Mouse (Mus musculus): ENCODE results near the gene Kcnq2. TPM values are rescaled to one million over a fixed set of nuclear protein-coding genes. Genes with fewer than 3 reads are reported as not detected.

Kcnq2 gene
- 0.42 and 0.59 TPM in 2 replicates for polyA plus RNA-seq (2015; fragmentation: Nextera tagmentation; extraction: Ambion mirVana)

DNA sequence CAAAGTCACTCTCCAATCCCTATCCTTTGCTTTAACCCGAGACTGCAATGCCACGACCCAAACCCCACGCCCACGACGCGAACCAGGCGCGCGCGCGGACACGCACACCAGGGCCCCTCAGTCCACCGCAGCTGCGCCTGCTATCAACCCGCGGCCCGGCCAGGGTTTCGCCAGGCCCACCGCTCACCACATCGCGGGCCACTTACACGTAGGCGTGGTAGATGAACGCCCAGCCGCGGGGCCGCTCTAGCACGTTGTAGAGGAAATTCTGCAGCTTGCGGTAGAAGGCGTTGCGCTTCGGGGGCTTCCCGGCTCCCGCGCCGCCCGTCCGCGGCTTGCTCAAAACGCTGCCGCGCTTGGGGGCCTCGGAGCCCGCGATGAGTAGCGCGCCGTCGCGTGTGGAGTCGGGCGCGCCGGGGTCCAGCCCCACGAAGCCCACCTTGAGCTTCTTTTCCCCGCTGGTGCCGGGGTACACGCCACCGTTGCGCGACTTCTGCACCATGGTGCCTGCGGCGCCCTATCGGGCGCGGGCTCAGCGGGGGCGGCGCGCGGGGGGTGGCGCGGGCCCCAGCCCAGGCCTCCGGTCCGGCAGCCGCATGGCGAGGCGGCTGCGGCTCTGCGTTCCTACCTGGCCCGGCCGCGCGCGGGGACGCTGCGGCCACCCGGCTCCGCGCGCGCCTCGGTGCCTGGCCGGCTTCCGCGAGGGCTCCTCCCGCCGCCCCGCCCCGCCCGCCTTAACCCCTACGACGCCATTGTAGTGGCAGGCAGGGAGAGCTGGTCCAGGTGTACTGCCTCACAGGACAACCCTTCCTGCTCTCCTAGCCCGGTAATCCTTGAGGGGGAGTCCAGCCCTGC, at the start of gene Kcnq2:
TSS of gene Kcnq2 (minus strand) at position 710 of the 855 bp plus-strand sequence.
- H3K9me3 ChIP-seq (ENCODE audit: control insufficient read depth, low read length): no peaks in the 10 kb centered on the region
- no peak for DNase-seq (ENCODE audit: low spot score)
- H3K4me2 ChIP-seq (replicated peaks; ENCODE audit: low read depth): peak within 1 kb of the TSS; percentile 54
- H3K27ac ChIP-seq (replicated peaks): no peak within 1 kb of the TSS
- peak within 1 kb of the TSS; percentile 37 for H3K4me3 ChIP-seq (ENCODE audit: low read depth, low read length)
- peak; percentile 15; the same call in 1 of the 2 replicates for ATAC-seq (ENCODE audit: low FRiP score, low TSS enrichment)
- under 1% methylated on average over 92 of the region's 104 CpGs for WGBS
- no peaks in the 10 kb centered on the region for H3K4me1 ChIP-seq (replicated peaks; ENCODE audit: control insufficient read depth, insufficient read depth)
- no peaks in the 10 kb centered on the region for H3K36me3 ChIP-seq (ENCODE audit: control insufficient read depth, insufficient read depth, low read length)
- no peak within 1 kb of the TSS for H3K9ac ChIP-seq (ENCODE audit: low read length)
- TF ChIP-seq EP300 (optimal IDR thresholded peaks at IDR 0.05) (no peak), CTCF (IDR thresholded peaks at IDR 0.05; ENCODE audit: low read depth) (no peak)
- peaks cover 18% of the 10 kb centered on the region; the same call in 1 of the 2 replicates for H3K27me3 ChIP-seq (ENCODE audit: control insufficient read depth, insufficient read depth, low read length)

DNA sequence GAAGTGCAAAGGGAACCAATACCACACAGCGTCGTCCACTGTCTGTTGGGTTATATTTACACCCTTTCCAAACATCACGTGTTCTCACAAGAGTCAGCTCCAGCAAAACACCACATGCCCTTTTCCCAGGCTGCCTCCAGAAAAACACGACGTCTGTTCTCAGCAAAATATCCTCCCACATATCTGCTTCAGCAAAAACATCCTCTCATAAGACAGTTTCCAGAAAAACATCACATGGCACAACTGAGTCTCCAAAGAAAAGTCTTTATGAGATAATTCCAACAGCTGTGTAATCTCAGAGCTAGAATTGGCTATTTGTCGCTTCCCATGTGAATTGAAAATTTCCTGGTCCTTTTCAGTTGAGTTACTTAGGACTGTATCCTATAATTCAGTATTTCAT, 45.8 kb upstream of the Kcnq2 start:
- no peaks in the 10 kb centered on the region for H3K36me3 ChIP-seq (ENCODE audit: control insufficient read depth, insufficient read depth, low read length)
- ATAC-seq (ENCODE audit: low FRiP score, low TSS enrichment): no peak
- no peak for DNase-seq (ENCODE audit: low spot score)
- TF ChIP-seq EP300 (optimal IDR thresholded peaks at IDR 0.05): no peak
- no peak for TF ChIP-seq CTCF (IDR thresholded peaks at IDR 0.05; ENCODE audit: low read depth)
- H3K4me3 ChIP-seq (ENCODE audit: low read depth, low read length): no peak overlapping the region
- H3K4me1 ChIP-seq (replicated peaks; ENCODE audit: control insufficient read depth, insufficient read depth): no peaks in the 10 kb centered on the region
- H3K9ac ChIP-seq (ENCODE audit: low read length): no peak overlapping the region
- 65% methylated on average over 6 of the region's 6 CpGs for WGBS
- no peaks in the 10 kb centered on the region for H3K9me3 ChIP-seq (ENCODE audit: control insufficient read depth, low read length)
- no peak overlapping the region for H3K27ac ChIP-seq (replicated peaks)
- H3K27me3 ChIP-seq (ENCODE audit: control insufficient read depth, insufficient read depth, low read length): no peaks in the 10 kb centered on the region
- no peak overlapping the region for H3K4me2 ChIP-seq (replicated peaks; ENCODE audit: low read depth)

DNA sequence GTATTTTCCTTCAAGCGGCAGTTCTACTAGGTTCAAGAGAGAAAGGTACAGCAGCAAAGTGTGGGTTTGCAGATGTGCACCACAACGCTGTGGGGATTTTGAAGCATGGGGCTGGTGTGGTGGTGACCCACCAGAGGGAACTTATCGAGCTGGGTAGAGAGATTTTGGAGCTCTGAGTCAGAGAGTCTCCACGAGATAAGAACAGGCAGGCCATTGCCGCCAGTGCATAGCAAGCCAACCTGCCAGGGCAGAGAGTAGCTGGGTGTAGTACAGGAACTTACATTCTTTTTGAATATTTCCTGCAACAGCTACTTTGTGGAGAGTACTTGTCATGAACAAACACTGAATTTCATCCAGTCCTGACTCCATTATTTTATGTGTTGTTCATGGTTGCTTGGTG, 43.4 kb upstream of the Kcnq2 start:
- Histone ChIP-seq H3K27ac (replicated peaks) (no peak overlapping the region), H3K4me2 (replicated peaks; ENCODE audit: low read depth) (no peak overlapping the region), H3K27me3 (ENCODE audit: control insufficient read depth, insufficient read depth, low read length) (no peaks in the 10 kb centered on the region), H3K9ac (ENCODE audit: low read length) (no peak overlapping the region), H3K4me1 (replicated peaks; ENCODE audit: control insufficient read depth, insufficient read depth) (no peaks in the 10 kb centered on the region), H3K36me3 (ENCODE audit: control insufficient read depth, insufficient read depth, low read length) (no peaks in the 10 kb centered on the region), H3K9me3 (ENCODE audit: control insufficient read depth, low read length) (no peaks in the 10 kb centered on the region), H3K4me3 (ENCODE audit: low read depth, low read length) (no peak overlapping the region)
- TF ChIP-seq EP300 (optimal IDR thresholded peaks at IDR 0.05) (no peak), CTCF (IDR thresholded peaks at IDR 0.05; ENCODE audit: low read depth) (no peak)
- DNase-seq (ENCODE audit: low spot score) (no peak), ATAC-seq (ENCODE audit: low FRiP score, low TSS enrichment) (no peak)
- WGBS: 60% methylated on average over 5 of the region's 5 CpGs

DNA sequence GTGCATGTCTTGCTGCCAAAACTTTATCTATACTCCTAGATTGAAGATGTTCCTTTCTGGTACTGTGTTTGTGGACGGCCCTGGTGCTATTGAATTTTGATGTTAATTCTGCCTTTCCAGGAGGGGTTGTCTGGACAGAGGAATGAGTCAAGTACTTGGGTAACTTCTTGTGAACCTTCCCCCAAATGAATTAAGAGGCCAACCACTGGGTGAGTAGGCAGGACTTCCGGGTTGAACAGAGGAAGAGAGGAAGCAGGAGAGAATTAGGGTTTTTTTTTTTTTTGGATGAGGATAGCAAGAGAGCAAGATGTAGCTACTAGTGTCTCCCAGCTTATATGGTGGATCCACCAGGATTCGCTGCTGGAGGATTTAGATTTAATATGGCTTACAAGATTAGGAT, 42.9 kb upstream of the Kcnq2 start:
- 70% methylated on average over 3 of the region's 3 CpGs for WGBS
- no peaks in the 10 kb centered on the region for H3K27me3 ChIP-seq (ENCODE audit: control insufficient read depth, insufficient read depth, low read length)
- H3K36me3 ChIP-seq (ENCODE audit: control insufficient read depth, insufficient read depth, low read length): no peaks in the 10 kb centered on the region
- H3K4me3 ChIP-seq (ENCODE audit: low read depth, low read length): no peak overlapping the region
- ATAC-seq (ENCODE audit: low FRiP score, low TSS enrichment) (no peak), DNase-seq (ENCODE audit: low spot score) (no peak)
- H3K9me3 ChIP-seq (ENCODE audit: control insufficient read depth, low read length): no peaks in the 10 kb centered on the region
- no peaks in the 10 kb centered on the region for H3K4me1 ChIP-seq (replicated peaks; ENCODE audit: control insufficient read depth, insufficient read depth)
- H3K9ac ChIP-seq (ENCODE audit: low read length): no peak overlapping the region
- TF ChIP-seq CTCF (IDR thresholded peaks at IDR 0.05; ENCODE audit: low read depth) (no peak), EP300 (optimal IDR thresholded peaks at IDR 0.05) (no peak)
- no peak overlapping the region for H3K4me2 ChIP-seq (replicated peaks; ENCODE audit: low read depth)
- no peak overlapping the region for H3K27ac ChIP-seq (replicated peaks)

DNA sequence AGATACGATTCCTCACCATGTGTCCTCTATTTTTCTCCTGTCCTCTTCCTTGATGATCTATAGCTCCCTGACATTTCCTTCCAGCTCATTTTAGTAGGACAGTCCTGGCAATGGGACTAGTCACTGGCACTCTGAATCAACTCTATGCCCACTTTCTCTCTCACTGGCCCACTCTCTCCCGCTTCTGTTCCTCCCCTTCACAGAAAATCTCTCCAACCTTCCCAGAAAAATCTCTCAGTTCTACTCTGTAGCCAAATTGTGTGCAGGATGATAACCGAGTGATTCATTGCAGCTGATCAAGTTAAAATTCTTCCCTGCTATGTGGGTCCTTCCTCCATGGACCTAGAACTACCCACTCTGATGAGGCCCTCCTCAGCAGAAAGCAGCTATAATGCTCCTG, 39.5 kb upstream of the Kcnq2 start:
- TF ChIP-seq CTCF (IDR thresholded peaks at IDR 0.05; ENCODE audit: low read depth) (no peak), EP300 (optimal IDR thresholded peaks at IDR 0.05) (no peak)
- Histone ChIP-seq H3K4me2 (replicated peaks; ENCODE audit: low read depth) (no peak overlapping the region), H3K9me3 (ENCODE audit: control insufficient read depth, low read length) (no peaks in the 10 kb centered on the region), H3K4me1 (replicated peaks; ENCODE audit: control insufficient read depth, insufficient read depth) (no peaks in the 10 kb centered on the region), H3K4me3 (ENCODE audit: low read depth, low read length) (no peak overlapping the region), H3K36me3 (ENCODE audit: control insufficient read depth, insufficient read depth, low read length) (no peaks in the 10 kb centered on the region), H3K27ac (replicated peaks) (no peak overlapping the region), H3K27me3 (ENCODE audit: control insufficient read depth, insufficient read depth, low read length) (no peaks in the 10 kb centered on the region), H3K9ac (ENCODE audit: low read length) (no peak overlapping the region)
- ATAC-seq (ENCODE audit: low FRiP score, low TSS enrichment): no peak
- no peak for DNase-seq (ENCODE audit: low spot score)
- WGBS: 82% methylated on average over 3 of the region's 3 CpGs

DNA sequence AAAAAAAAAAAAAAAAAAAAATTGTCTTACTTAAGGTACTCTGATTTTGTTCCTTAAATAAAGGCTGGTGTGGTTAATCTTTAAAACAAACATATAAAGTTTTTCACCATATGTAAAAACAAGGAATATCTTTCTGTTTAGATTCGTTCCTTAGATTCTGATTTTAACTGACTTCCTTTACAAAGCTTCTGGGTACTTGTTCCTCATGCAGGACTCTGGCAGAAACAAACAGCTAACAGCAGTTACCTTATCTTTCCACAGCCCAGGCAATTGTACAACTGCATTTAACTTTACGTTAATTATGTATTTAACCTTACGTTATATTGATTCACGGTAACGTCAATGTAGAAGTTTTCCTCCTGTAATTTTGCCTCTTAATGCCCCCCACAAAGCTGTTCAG, 31.4 kb upstream of the Kcnq2 start:
- no peak overlapping the region for H3K4me3 ChIP-seq (ENCODE audit: low read depth, low read length)
- no peak for TF ChIP-seq CTCF (IDR thresholded peaks at IDR 0.05; ENCODE audit: low read depth)
- TF ChIP-seq EP300 (optimal IDR thresholded peaks at IDR 0.05): no peak
- no peak for DNase-seq (ENCODE audit: low spot score)
- no peaks in the 10 kb centered on the region for H3K9me3 ChIP-seq (ENCODE audit: control insufficient read depth, low read length)
- H3K4me1 ChIP-seq (replicated peaks; ENCODE audit: control insufficient read depth, insufficient read depth): no peaks in the 10 kb centered on the region
- no peak overlapping the region for H3K4me2 ChIP-seq (replicated peaks; ENCODE audit: low read depth)
- H3K9ac ChIP-seq (ENCODE audit: low read length): no peak overlapping the region
- H3K36me3 ChIP-seq (ENCODE audit: control insufficient read depth, insufficient read depth, low read length): no peaks in the 10 kb centered on the region
- no peak for ATAC-seq (ENCODE audit: low FRiP score, low TSS enrichment)
- H3K27ac ChIP-seq (replicated peaks): no peak overlapping the region
- 52% methylated on average over 5 of the region's 5 CpGs for whole genome bisulfite sequencing
- H3K27me3 ChIP-seq (ENCODE audit: control insufficient read depth, insufficient read depth, low read length): no peaks in the 10 kb centered on the region

Measured in stomach, postnatal 0 days (tissue).